Mouse (Mus musculus) liver, adult 2 months (tissue): Measurements from ENCODE around the gene Tnni2.

Source experiments
- CTCF ChIP-seq: fragments of 200-500 bp; IDR thresholded peaks from 2 replicates; pipeline ENCODE4 v1.5.1; 2011; ENCODE audit warnings: low read depth, low read length, control low read depth
- POLR2A ChIP-seq: fragments of 200-500 bp; IDR thresholded peaks from 2 replicates; pipeline ENCODE4 v1.6.1; 2011; ENCODE audit warnings: low read length, control low read depth; ENCODE audit not compliant: insufficient read depth; ENCODE audit errors: extremely low read depth

DNA sequence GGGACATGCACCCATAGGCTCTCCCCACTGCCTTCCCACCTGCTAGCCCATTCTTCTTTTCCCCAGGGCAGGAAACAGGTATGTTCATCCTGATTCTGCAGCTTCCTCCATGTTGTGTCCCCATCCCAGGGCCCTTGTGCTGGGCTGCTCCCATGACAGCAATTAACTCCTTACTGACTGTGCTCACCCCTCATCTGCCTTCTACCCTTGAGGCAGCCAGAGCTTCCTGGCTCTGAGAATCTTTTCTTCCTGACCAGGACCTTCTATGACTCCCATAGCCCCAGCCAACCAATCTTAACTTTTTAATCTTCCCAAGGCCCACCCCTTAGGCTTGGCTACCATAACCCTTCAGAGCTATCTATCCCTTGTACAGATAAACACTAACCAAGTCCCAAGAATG, 37.7 kb downstream of the Tnni2 start:
- TF ChIP-seq CTCF (no peak), POLR2A (no peak)
